Mouse (Mus musculus) kidney, embryonic 15.5 days (tissue): ENCODE results near the gene Lipn. TPM values are rescaled to one million over a fixed set of nuclear protein-coding genes. Genes with fewer than 3 reads are reported as not detected.

Source experiments
- ATAC-seq: fragments of 200-750 bp; cut with Nextera tagmentation; replicated peaks from 2 replicates; pipeline ENCODE4 v1.8.0; 2017; ENCODE audit warnings: moderate TSS enrichment; ENCODE audit not compliant: low FRiP score
- H3K27ac ChIP-seq: fragments of 300-500 bp; sonication (generic); 2 replicates; pipeline ENCODE4 v1.5.1; 2015; ENCODE audit warnings: mild to moderate bottlenecking, inconsistent platforms
- H3K27me3 ChIP-seq: fragments of 300-500 bp; sonication (generic); 2 replicates; pipeline ENCODE4 v1.6.1; 2015; ENCODE audit warnings: inconsistent platforms
- H3K36me3 ChIP-seq: fragments of 300-500 bp; sonication (generic); 2 replicates; pipeline ENCODE4 v1.6.1; 2015; ENCODE audit warnings: inconsistent platforms
- H3K4me1 ChIP-seq: fragments of 300-500 bp; sonication (generic); 2 replicates; pipeline ENCODE4 v1.6.1; 2015; ENCODE audit warnings: inconsistent platforms
- H3K4me2 ChIP-seq: fragments of 300-500 bp; sonication (generic); 2 replicates; pipeline ENCODE4 v1.6.1; 2015; ENCODE audit warnings: moderate library complexity, mild to moderate bottlenecking, inconsistent platforms
- H3K4me3 ChIP-seq: fragments of 300-500 bp; sonication (generic); replicated peaks from 2 replicates; pipeline ENCODE4 v1.5.1; 2015; ENCODE audit warnings: mild to moderate bottlenecking, inconsistent platforms
- H3K9ac ChIP-seq: fragments of 300-500 bp; sonication (generic); 2 replicates; pipeline ENCODE4 v1.6.1; 2015; ENCODE audit warnings: mild to moderate bottlenecking, inconsistent platforms
- H3K9me3 ChIP-seq: fragments of 300-500 bp; sonication (generic); replicated peaks from 2 replicates; pipeline ENCODE4 v1.6.1; 2016; ENCODE audit warnings: inconsistent platforms
- WGBS: fragments of 180-500 bp; shearing (Covaris S2); methylation state at CpG from one replicate; pipeline ENCODE4 v1.1.7; 2015; ENCODE audit warnings: mixed read lengths; 5-methylcytosine and 5-hydroxymethylcytosine counted together
- microRNA-seq: library from miRNA; unstranded; fragments of <30 nt; microRNA quantifications from one replicate; pipeline ENCODE4, GENCODE M21; 2016
- polyA plus RNA-seq: library from polyadenylated mRNA; unstranded; fragments of >200 nt; fragmentation: Nextera tagmentation; extraction: Ambion mirVana; gene quantifications from 2 replicates; pipeline ENCODE4 v1.2.1, GENCODE M21; 2015

Lipn gene
- polyA plus RNA-seq, 1 experiment from 2014 or later: not detected

GRCm38 (mm10) chr19:34095381-34095780, 28.2 kb downstream of the Lipn start:
- Histone ChIP-seq H3K9me3 (no peaks in the 10 kb centered on the region), H3K4me2 (no peak overlapping the region), H3K36me3 (no peaks in the 10 kb centered on the region), H3K27ac (no peak overlapping the region), H3K9ac (no peak overlapping the region), H3K4me1 (no peaks in the 10 kb centered on the region), H3K27me3 (no peaks in the 10 kb centered on the region), H3K4me3 (no peak overlapping the region)
- WGBS: 78% methylated on average over 5 of the region's 5 CpGs
- ATAC-seq: no peak

GRCm38 (mm10) chr19:34096228-34096627, 29.1 kb downstream of the Lipn start:
- Histone ChIP-seq H3K27me3 (no peaks in the 10 kb centered on the region), H3K27ac (no peak overlapping the region), H3K4me1 (no peaks in the 10 kb centered on the region), H3K36me3 (no peaks in the 10 kb centered on the region), H3K4me2 (no peak overlapping the region), H3K9me3 (no peaks in the 10 kb centered on the region), H3K9ac (no peak overlapping the region), H3K4me3 (no peak overlapping the region)
- no peak for ATAC-seq
- WGBS: 74% methylated on average over 1 of the region's 1 CpGs

- Histone ChIP-seq H3K9me3 (no peaks in the 10 kb centered on the region), H3K27me3 (no peaks in the 10 kb centered on the region), H3K4me1 (no peaks in the 10 kb centered on the region), H3K4me2 (no peak within 1 kb of the TSS), H3K36me3 (no peaks in the 10 kb centered on the region), H3K9ac (no peak within 1 kb of the TSS), H3K27ac (no peak within 1 kb of the TSS), H3K4me3 (no peak within 1 kb of the TSS)
- ATAC-seq: no peak
- WGBS: 77% methylated on average over 4 of the region's 4 CpGs
These were observed 33.5 kb downstream of the Lipn start, which contains the start of gene Lipm for GRCm38 (mm10) chr19:34100633-34101032. Lipm (plus strand) TSS chr19:34100933.

GRCm38 (mm10) chr19:34101888-34102287, 34.7 kb downstream of the Lipn start:
- Histone ChIP-seq H3K4me2 (no peak overlapping the region), H3K4me1 (no peaks in the 10 kb centered on the region), H3K9me3 (no peaks in the 10 kb centered on the region), H3K27ac (no peak overlapping the region), H3K27me3 (no peaks in the 10 kb centered on the region), H3K4me3 (no peak overlapping the region), H3K9ac (no peak overlapping the region), H3K36me3 (no peaks in the 10 kb centered on the region)
- no peak for ATAC-seq
- 84% methylated on average over 7 of the region's 7 CpGs for WGBS

- H3K9me3 ChIP-seq: no peaks in the 10 kb centered on the region
- H3K27me3 ChIP-seq: no peaks in the 10 kb centered on the region
- no peak for ATAC-seq
- no peak overlapping the region for H3K4me3 ChIP-seq
- H3K9ac ChIP-seq: no peak overlapping the region
- H3K36me3 ChIP-seq: no peaks in the 10 kb centered on the region
- H3K4me1 ChIP-seq: no peaks in the 10 kb centered on the region
- no peak overlapping the region for H3K27ac ChIP-seq
- H3K4me2 ChIP-seq: no peak overlapping the region
- 93% methylated on average over 3 of the region's 3 CpGs for WGBS
These were observed 37.7 kb downstream of the Lipn start for GRCm38 (mm10) chr19:34104841-34105240.

GRCm38 (mm10) chr19:34119102-34119501, 51.9 kb downstream of the Lipn start:
- H3K4me1 ChIP-seq: 0 out of 2 replicates have a peak, but pooled peaks cover 3% of the 10 kb centered on the region
- no peaks in the 10 kb centered on the region for H3K36me3 ChIP-seq
- no peak overlapping the region for H3K4me3 ChIP-seq
- no peaks in the 10 kb centered on the region for H3K27me3 ChIP-seq
- H3K4me2 ChIP-seq: no peak overlapping the region
- WGBS: 81% methylated on average over 1 of the region's 1 CpGs
- no peak overlapping the region for H3K27ac ChIP-seq
- ATAC-seq: no peak; the same call in 1 of the 2 replicates
- no peaks in the 10 kb centered on the region for H3K9me3 ChIP-seq
- no peak overlapping the region for H3K9ac ChIP-seq

- Histone ChIP-seq H3K9ac (no peak overlapping the region), H3K4me1 (0 out of 2 replicates have a peak, but pooled peaks cover 3% of the 10 kb centered on the region), H3K9me3 (no peaks in the 10 kb centered on the region), H3K27me3 (no peaks in the 10 kb centered on the region), H3K4me3 (no peak overlapping the region), H3K36me3 (no peaks in the 10 kb centered on the region), H3K4me2 (no peak overlapping the region), H3K27ac (no peak overlapping the region)
- WGBS: 43% methylated on average over 4 of the region's 4 CpGs
- ATAC-seq: no peak
These were observed 52.5 kb downstream of the Lipn start for GRCm38 (mm10) chr19:34119653-34120052.

- 49% methylated on average over 3 of the region's 3 CpGs for WGBS
- Histone ChIP-seq H3K9ac (no peak overlapping the region), H3K27ac (no peak overlapping the region), H3K9me3 (no peaks in the 10 kb centered on the region), H3K4me2 (no peak overlapping the region), H3K4me1 (0 out of 2 replicates have a peak, but pooled peaks cover 3% of the 10 kb centered on the region), H3K27me3 (no peaks in the 10 kb centered on the region), H3K4me3 (no peak overlapping the region), H3K36me3 (no peaks in the 10 kb centered on the region)
- ATAC-seq: no peak
These were observed 53.1 kb downstream of the Lipn start for GRCm38 (mm10) chr19:34120107-34120731.

Small RNA genes lying within 50 kb of the gene (microRNA-seq; reads per million reads assigned to microRNA genes)
- not detected for gene Gm23334

Other genes with a start within 250 kb of the Lipn start
- 0.10 TPM in 1 of 2 replicates, not detected in the other for gene Lipf, start 106.2 kb upstream of the Lipn start, polyA plus RNA-seq
- gene Lipk, start 59.1 kb upstream of the Lipn start, polyA plus RNA-seq: not detected in 2 replicates
- gene Lipm, start 33.6 kb downstream of the Lipn start, polyA plus RNA-seq: 0.19 TPM in 1 of 2 replicates, not detected in the other
- 0.08 and 0.09 TPM in 2 replicates for gene Ankrd22, start 98.7 kb downstream of the Lipn start, polyA plus RNA-seq
- 4.3 and 5.0 TPM in 2 replicates for gene Stambpl1, start 124.9 kb downstream of the Lipn start, polyA plus RNA-seq
- gene Acta2, start 188.2 kb downstream of the Lipn start, polyA plus RNA-seq: 212 and 464 TPM in 2 replicates
- gene Fas, start 223.3 kb downstream of the Lipn start, polyA plus RNA-seq: 2.5 and 3.3 TPM in 2 replicates